Comparison of ENCODE assay signal across 8 mouse cellular contexts in the genomic region with DNA sequence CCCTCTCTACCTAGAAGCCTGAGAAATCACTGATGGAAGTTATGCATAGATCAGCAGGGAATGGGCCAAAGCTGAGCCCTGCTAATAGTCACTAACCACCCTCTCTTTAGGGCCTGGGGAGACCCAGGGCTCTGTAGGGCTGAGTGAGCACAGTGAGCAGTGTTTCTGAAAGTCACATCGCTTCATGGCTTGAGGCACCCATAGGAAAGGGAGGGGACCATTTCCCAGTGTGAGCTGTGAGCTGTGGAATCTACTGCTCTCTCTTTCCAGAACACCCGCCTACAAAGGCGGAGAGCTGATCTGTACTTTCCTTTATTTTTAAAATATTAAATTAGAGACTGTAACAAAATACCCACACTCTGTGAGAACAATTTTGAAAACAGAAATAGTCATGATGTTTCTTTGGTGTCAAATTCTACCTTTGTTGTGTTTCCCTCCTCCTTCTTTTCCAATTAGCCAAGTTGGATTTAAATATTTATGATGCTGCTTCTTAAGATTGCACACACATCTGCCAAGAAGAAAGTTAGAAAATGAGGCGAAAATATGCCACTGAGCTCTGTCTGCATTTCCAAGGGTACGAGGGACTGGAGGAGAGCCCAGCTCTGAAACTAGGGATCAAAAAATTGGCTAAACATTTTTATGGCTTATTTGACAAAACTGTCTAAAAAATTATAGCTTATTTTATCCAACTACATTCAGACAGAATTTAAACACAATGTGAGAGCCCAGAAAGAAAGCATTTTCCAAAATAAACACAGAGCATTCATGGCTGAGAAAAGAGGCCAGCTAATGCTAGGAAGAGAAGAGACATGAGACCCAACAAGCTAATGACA.
DNase-seq lines count a peak whose midpoint lies in the region; ATAC-seq lines count a peak whose summit lies in the region.
"Had no signal": no experiment of that assay in that cellular context is flagged by ENCODE, and none has a peak within 500 bp of the region (broad histone marks: within the 10 kb centered on the region; RNA-seq: fewer than 3 reads in every experiment).

No protein-coding gene starts in this region.

- H3K4me3 ChIP-seq in embryonic facial prominence, embryonic 13.5 days, result no peak overlapping the region
- no peak overlapping the region for H3K4me3 ChIP-seq in limb, embryonic 15.5 days

- WGBS in embryonic facial prominence, embryonic 13.5 days, result 47% methylated on average over 5 of the region's 5 CpGs
- WGBS in limb, embryonic 15.5 days, result 55% methylated on average over 5 of the region's 5 CpGs

- H3K4me2 ChIP-seq in embryonic facial prominence, embryonic 13.5 days, result no peak overlapping the region
- H3K4me2 ChIP-seq in limb, embryonic 15.5 days, result no peak overlapping the region

- H3K36me3 ChIP-seq in embryonic facial prominence, embryonic 13.5 days, result no peaks in the 10 kb centered on the region
- no peaks in the 10 kb centered on the region for H3K36me3 ChIP-seq in limb, embryonic 15.5 days

- H3K27me3 ChIP-seq in embryonic facial prominence, embryonic 13.5 days, result no peaks in the 10 kb centered on the region
- no peaks in the 10 kb centered on the region for H3K27me3 ChIP-seq in limb, embryonic 15.5 days

- peak; percentile 16 to 19 for DNase-seq in kidney, postnatal 4 days
- no peak for DNase-seq in kidney, adult 18-20 months
- no peak for DNase-seq in testis, postnatal 10 days (ENCODE audit: low spot score)
- DNase-seq in Muller cell, postnatal 12 days (ENCODE audit: inconsistent ontology term), result no peak

- ATAC-seq in embryonic facial prominence, embryonic 13.5 days (ENCODE audit: insufficient number of reproducible peaks, insufficient read depth, low FRiP score, low TSS enrichment, low read depth), result no peak
- ATAC-seq in frontal cortex, adult (ENCODE audit: low TSS enrichment), result peak; percentile 81
- ATAC-seq in limb, embryonic 15.5 days (ENCODE audit: insufficient number of reproducible peaks, low FRiP score, low TSS enrichment, low read depth), result peak; percentile 55; the same call in 1 of the 2 replicates
- ATAC-seq: inflammation-experienced regulatory T-cells, adult 6 months had no signal

- H3K4me1 ChIP-seq in embryonic facial prominence, embryonic 13.5 days, result peaks cover 16% of the 10 kb centered on the region
- H3K4me1 ChIP-seq in limb, embryonic 15.5 days, result peaks cover 5% of the 10 kb centered on the region; the same call in 1 of the 2 replicates

- H3K9ac ChIP-seq in embryonic facial prominence, embryonic 13.5 days, result no peak overlapping the region
- H3K9ac ChIP-seq in limb, embryonic 15.5 days, result no peak overlapping the region

- peak overlapping the region; percentile 56 for H3K27ac ChIP-seq in embryonic facial prominence, embryonic 13.5 days
- H3K27ac ChIP-seq in limb, embryonic 15.5 days, result peak overlapping the region; percentile 73

- no peaks in the 10 kb centered on the region for H3K9me3 ChIP-seq in embryonic facial prominence, embryonic 13.5 days
- H3K9me3 ChIP-seq in limb, embryonic 15.5 days, result no peaks in the 10 kb centered on the region

Comparison
In these comparisons a context has a peak if more than half of its experiments do, and no peak if none do; other contexts are left out.
1. DNase-seq: peak in kidney, postnatal 4 days (2 of 2); none in kidney, adult 18-20 months (single experiment), testis, postnatal 10 days (single experiment) and Muller cell, postnatal 12 days (single experiment).